Mouse (Mus musculus): ENCODE data around the gene Snx27. TPM values are rescaled to one million over a fixed set of nuclear protein-coding genes. Genes with fewer than 3 reads are reported as not detected.
A peak's percentile ranks its signal among the peaks of the same experiment; 100 is the strongest.

The Snx27 gene
- polyA plus RNA-seq, 1 experiment from 2014 or later = 68.0 TPM

- H3K4me2 ChIP-seq (replicated peaks) = no peak overlapping the region
- 87% methylated on average over 2 of the region's 2 CpGs for WGBS
- no peak for ATAC-seq (ENCODE audit: low FRiP score)
- H3K4me1 ChIP-seq (replicated peaks; ENCODE audit: control insufficient read depth, insufficient read depth, low read length) = no peaks in the 10 kb centered on the region
- no peak overlapping the region for H3K9ac ChIP-seq
- H3K36me3 ChIP-seq (replicated peaks; ENCODE audit: control insufficient read depth, insufficient read depth) = no peaks in the 10 kb centered on the region
- H3K27me3 ChIP-seq (ENCODE audit: control insufficient read depth, insufficient read depth, low read length) = no peaks in the 10 kb centered on the region
- H3K27ac ChIP-seq = no peak overlapping the region
- H3K9me3 ChIP-seq (ENCODE audit: control insufficient read depth, low read length) = no peaks in the 10 kb centered on the region
- DNase-seq (ENCODE audit: low spot score) = no peak
- H3K4me3 ChIP-seq (replicated peaks; ENCODE audit: low read length) = no peak overlapping the region
Measured at GRCm38 (mm10) chr3:94549041-94549440, 33.5 kb downstream of the Snx27 start.

- no peaks in the 10 kb centered on the region for H3K4me1 ChIP-seq (replicated peaks; ENCODE audit: control insufficient read depth, insufficient read depth, low read length)
- no peak overlapping the region for H3K27ac ChIP-seq
- DNase-seq (ENCODE audit: low spot score) (no peak), ATAC-seq (ENCODE audit: low FRiP score) (no peak)
- H3K9ac ChIP-seq = no peak overlapping the region
- H3K36me3 ChIP-seq (replicated peaks; ENCODE audit: control insufficient read depth, insufficient read depth) = no peaks in the 10 kb centered on the region
- H3K9me3 ChIP-seq (ENCODE audit: control insufficient read depth, low read length) = no peaks in the 10 kb centered on the region
- H3K4me2 ChIP-seq (replicated peaks) = no peak overlapping the region
- H3K4me3 ChIP-seq (replicated peaks; ENCODE audit: low read length) = no peak overlapping the region
- 91% methylated on average over 3 of the region's 3 CpGs for WGBS
- H3K27me3 ChIP-seq (ENCODE audit: control insufficient read depth, insufficient read depth, low read length) = no peaks in the 10 kb centered on the region
Measured at GRCm38 (mm10) chr3:94537187-94537586, 45.3 kb downstream of the Snx27 start.

- Histone ChIP-seq H3K27me3 (ENCODE audit: control insufficient read depth, insufficient read depth, low read length) (no peaks in the 10 kb centered on the region), H3K4me1 (replicated peaks; ENCODE audit: control insufficient read depth, insufficient read depth, low read length) (no peaks in the 10 kb centered on the region), H3K4me3 (replicated peaks; ENCODE audit: low read length) (no peak overlapping the region), H3K9me3 (ENCODE audit: control insufficient read depth, low read length) (no peaks in the 10 kb centered on the region), H3K9ac (no peak overlapping the region), H3K4me2 (replicated peaks) (no peak overlapping the region), H3K36me3 (replicated peaks; ENCODE audit: control insufficient read depth, insufficient read depth) (peaks cover 23% of the 10 kb centered on the region), H3K27ac (no peak overlapping the region)
- DNase-seq (ENCODE audit: low spot score) (peak; percentile 36), ATAC-seq (ENCODE audit: low FRiP score) (no peak)
Measured at GRCm38 (mm10) chr3:94533968-94534367, 48.5 kb downstream of the Snx27 start.

GRCm38 (mm10) chr3:94526731-94527130, 55.8 kb downstream of the Snx27 start:
- ATAC-seq (ENCODE audit: low FRiP score) = no peak
- 81% methylated on average over 2 of the region's 2 CpGs for WGBS
- Histone ChIP-seq H3K27me3 (ENCODE audit: control insufficient read depth, insufficient read depth, low read length) (no peaks in the 10 kb centered on the region), H3K4me1 (replicated peaks; ENCODE audit: control insufficient read depth, insufficient read depth, low read length) (no peaks in the 10 kb centered on the region), H3K36me3 (replicated peaks; ENCODE audit: control insufficient read depth, insufficient read depth) (peaks cover 71% of the 10 kb centered on the region), H3K9ac (no peak overlapping the region), H3K9me3 (ENCODE audit: control insufficient read depth, low read length) (no peaks in the 10 kb centered on the region), H3K27ac (no peak overlapping the region), H3K4me2 (replicated peaks) (no peak overlapping the region), H3K4me3 (replicated peaks; ENCODE audit: low read length) (no peak overlapping the region)
- no peak for DNase-seq (ENCODE audit: low spot score)

- Histone ChIP-seq H3K36me3 (replicated peaks; ENCODE audit: control insufficient read depth, insufficient read depth) (peaks cover 61% of the 10 kb centered on the region), H3K9me3 (ENCODE audit: control insufficient read depth, low read length) (no peaks in the 10 kb centered on the region), H3K4me3 (replicated peaks; ENCODE audit: low read length) (no peak overlapping the region), H3K4me2 (replicated peaks) (no peak overlapping the region), H3K27ac (no peak overlapping the region), H3K27me3 (ENCODE audit: control insufficient read depth, insufficient read depth, low read length) (no peaks in the 10 kb centered on the region), H3K4me1 (replicated peaks; ENCODE audit: control insufficient read depth, insufficient read depth, low read length) (no peaks in the 10 kb centered on the region), H3K9ac (no peak overlapping the region)
- DNase-seq (ENCODE audit: low spot score) (no peak), ATAC-seq (ENCODE audit: low FRiP score) (no peak)
- 100% methylated on average over 1 of the region's 1 CpGs for WGBS
Measured at GRCm38 (mm10) chr3:94506664-94507063, 75.9 kb downstream of the Snx27 start.

GRCm38 (mm10) chr3:94502243-94502642, 80.3 kb downstream of the Snx27 start:
- no peak overlapping the region for H3K27ac ChIP-seq
- DNase-seq (ENCODE audit: low spot score) (peak; percentile 62), ATAC-seq (ENCODE audit: low FRiP score) (peak; percentile 43; the same call in 1 of the 2 replicates)
- WGBS = 74% methylated on average over 3 of the region's 3 CpGs
- peaks cover 40% of the 10 kb centered on the region for H3K36me3 ChIP-seq (replicated peaks; ENCODE audit: control insufficient read depth, insufficient read depth)
- H3K9ac ChIP-seq = no peak overlapping the region
- H3K9me3 ChIP-seq (ENCODE audit: control insufficient read depth, low read length) = no peaks in the 10 kb centered on the region
- H3K4me2 ChIP-seq (replicated peaks) = no peak overlapping the region
- H3K4me1 ChIP-seq (replicated peaks; ENCODE audit: control insufficient read depth, insufficient read depth, low read length) = no peaks in the 10 kb centered on the region
- no peak overlapping the region for H3K4me3 ChIP-seq (replicated peaks; ENCODE audit: low read length)
- H3K27me3 ChIP-seq (ENCODE audit: control insufficient read depth, insufficient read depth, low read length) = no peaks in the 10 kb centered on the region

GRCm38 (mm10) chr3:94497162-94497561, 85.4 kb downstream of the Snx27 start:
- no peaks in the 10 kb centered on the region for H3K4me1 ChIP-seq (replicated peaks; ENCODE audit: control insufficient read depth, insufficient read depth, low read length)
- H3K9ac ChIP-seq = no peak overlapping the region
- WGBS = 87% methylated on average over 4 of the region's 4 CpGs
- no peaks in the 10 kb centered on the region for H3K9me3 ChIP-seq (ENCODE audit: control insufficient read depth, low read length)
- H3K27me3 ChIP-seq (ENCODE audit: control insufficient read depth, insufficient read depth, low read length) = no peaks in the 10 kb centered on the region
- no peak for ATAC-seq (ENCODE audit: low FRiP score)
- H3K27ac ChIP-seq = no peak overlapping the region
- no peak overlapping the region for H3K4me2 ChIP-seq (replicated peaks)
- DNase-seq (ENCODE audit: low spot score) = no peak
- H3K36me3 ChIP-seq (replicated peaks; ENCODE audit: control insufficient read depth, insufficient read depth) = peaks cover 27% of the 10 kb centered on the region
- no peak overlapping the region for H3K4me3 ChIP-seq (replicated peaks; ENCODE audit: low read length)

GRCm38 (mm10) chr3:94487581-94487980, 94.9 kb downstream of the Snx27 start:
- WGBS = 76% methylated on average over 6 of the region's 6 CpGs
- no peak for ATAC-seq (ENCODE audit: low FRiP score)
- Histone ChIP-seq H3K4me2 (replicated peaks) (no peak overlapping the region), H3K4me3 (replicated peaks; ENCODE audit: low read length) (no peak overlapping the region), H3K9me3 (ENCODE audit: control insufficient read depth, low read length) (no peaks in the 10 kb centered on the region), H3K27me3 (ENCODE audit: control insufficient read depth, insufficient read depth, low read length) (no peaks in the 10 kb centered on the region), H3K36me3 (replicated peaks; ENCODE audit: control insufficient read depth, insufficient read depth) (peaks cover 85% of the 10 kb centered on the region), H3K27ac (no peak overlapping the region), H3K4me1 (replicated peaks; ENCODE audit: control insufficient read depth, insufficient read depth, low read length) (peaks cover 39% of the 10 kb centered on the region), H3K9ac (no peak overlapping the region)
- no peak for DNase-seq (ENCODE audit: low spot score)

- peaks cover 85% of the 10 kb centered on the region for H3K36me3 ChIP-seq (replicated peaks; ENCODE audit: control insufficient read depth, insufficient read depth)
- H3K4me2 ChIP-seq (replicated peaks) = no peak overlapping the region
- DNase-seq (ENCODE audit: low spot score) = no peak
- 55% methylated on average over 7 of the region's 7 CpGs for WGBS
- no peak for ATAC-seq (ENCODE audit: low FRiP score)
- no peaks in the 10 kb centered on the region for H3K27me3 ChIP-seq (ENCODE audit: control insufficient read depth, insufficient read depth, low read length)
- peak overlapping the region; percentile 28; the same call in 1 of the 2 replicates for H3K9ac ChIP-seq
- peaks cover 55% of the 10 kb centered on the region for H3K4me1 ChIP-seq (replicated peaks; ENCODE audit: control insufficient read depth, insufficient read depth, low read length)
- no peak overlapping the region for H3K27ac ChIP-seq
- no peak overlapping the region for H3K4me3 ChIP-seq (replicated peaks; ENCODE audit: low read length)
- no peaks in the 10 kb centered on the region for H3K9me3 ChIP-seq (ENCODE audit: control insufficient read depth, low read length)
Measured at GRCm38 (mm10) chr3:94485922-94486321, 96.6 kb downstream of the Snx27 start.

GRCm38 (mm10) chr3:94483790-94484439, 98.6 kb downstream of the Snx27 start:
- ATAC-seq (ENCODE audit: low FRiP score) (peak; percentile 89), DNase-seq (ENCODE audit: low spot score) (peak; percentile 91)
- no peaks in the 10 kb centered on the region for H3K9me3 ChIP-seq (ENCODE audit: control insufficient read depth, low read length)
- 6% methylated on average over 20 of the region's 20 CpGs for WGBS
- peaks cover 72% of the 10 kb centered on the region for H3K4me1 ChIP-seq (replicated peaks; ENCODE audit: control insufficient read depth, insufficient read depth, low read length)
- peak overlapping the region; percentile 90 for H3K27ac ChIP-seq
- no peaks in the 10 kb centered on the region for H3K27me3 ChIP-seq (ENCODE audit: control insufficient read depth, insufficient read depth, low read length)
- peak overlapping the region; percentile 56 for H3K9ac ChIP-seq
- H3K4me3 ChIP-seq (replicated peaks; ENCODE audit: low read length) = peak overlapping the region; percentile 17
- peaks cover 71% of the 10 kb centered on the region for H3K36me3 ChIP-seq (replicated peaks; ENCODE audit: control insufficient read depth, insufficient read depth)
- H3K4me2 ChIP-seq (replicated peaks) = peak overlapping the region; percentile 50

All from hindbrain, embryonic 14.5 days (tissue).